Mouse (Mus musculus): ENCODE results near the gene Pex6.

- TF ChIP-seq CTCF (IDR thresholded peaks at IDR 0.05; ENCODE audit: extremely low read depth, insufficient read length, insufficient replicate concordance, low read depth, low read length) (no peak), POLR2A (IDR thresholded peaks at IDR 0.05; ENCODE audit: low read depth, low read length) (no peak)
These were observed 17.6 kb downstream of the Pex6 start, which contains the start of gene Gnmt for GRCm38 (mm10) chr17:46728904-46729318.

All from small intestine, adult 2 months (tissue).